Mouse (Mus musculus) ovary, adult 18-20 months (tissue): ENCODE measurements around the gene Rtf2.
A peak's percentile ranks its signal among the peaks of the same experiment; 100 is the strongest.

Experiments
- DNase-seq: peaks from one replicate; pipeline ENCODE4 v3.0.0; 2022; ENCODE audit warnings: low spot score, mixed read lengths

Gene Rtf2

DNA sequence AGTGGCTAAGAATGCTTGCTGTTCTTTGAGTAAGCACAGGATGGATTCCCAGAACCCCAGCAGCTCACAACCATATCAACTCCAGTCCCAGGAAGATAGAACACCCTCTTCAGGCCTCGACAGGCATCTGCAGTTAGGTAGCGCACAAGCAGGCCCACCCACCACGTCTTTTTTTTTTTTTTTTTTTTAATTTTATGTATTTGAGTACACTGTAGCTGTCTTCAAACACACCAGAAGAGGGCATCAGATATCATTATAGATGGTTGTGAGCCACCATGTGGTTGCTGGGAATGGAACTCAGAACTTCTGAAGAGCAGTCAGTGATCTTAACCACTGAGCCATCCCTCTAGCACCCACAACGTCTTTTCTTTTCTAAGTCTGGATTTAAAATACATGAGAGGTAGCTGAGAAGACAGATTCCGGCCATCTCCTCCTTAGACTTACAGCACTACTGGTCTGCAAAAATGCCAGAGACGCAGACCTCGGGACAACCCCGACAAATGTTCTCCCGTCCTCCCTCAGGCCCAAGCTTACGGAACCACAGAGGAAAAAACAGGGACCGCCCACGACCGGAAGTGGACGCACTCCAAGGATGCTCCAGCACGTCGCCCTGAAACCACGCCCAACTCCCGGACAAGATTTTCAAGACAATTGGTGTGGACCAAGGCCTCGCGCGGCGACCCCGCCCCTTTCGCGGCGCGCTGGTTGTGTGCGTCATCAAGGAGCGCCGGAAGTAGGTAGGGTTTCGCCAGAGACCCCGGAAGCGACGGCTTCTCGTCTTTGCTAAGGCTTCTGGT, at the start of gene Rtf2:
Rtf2 (plus strand) TSS at position 714 of the 797 bp plus-strand sequence.
- peak; percentile 97 for DNase-seq

DNA sequence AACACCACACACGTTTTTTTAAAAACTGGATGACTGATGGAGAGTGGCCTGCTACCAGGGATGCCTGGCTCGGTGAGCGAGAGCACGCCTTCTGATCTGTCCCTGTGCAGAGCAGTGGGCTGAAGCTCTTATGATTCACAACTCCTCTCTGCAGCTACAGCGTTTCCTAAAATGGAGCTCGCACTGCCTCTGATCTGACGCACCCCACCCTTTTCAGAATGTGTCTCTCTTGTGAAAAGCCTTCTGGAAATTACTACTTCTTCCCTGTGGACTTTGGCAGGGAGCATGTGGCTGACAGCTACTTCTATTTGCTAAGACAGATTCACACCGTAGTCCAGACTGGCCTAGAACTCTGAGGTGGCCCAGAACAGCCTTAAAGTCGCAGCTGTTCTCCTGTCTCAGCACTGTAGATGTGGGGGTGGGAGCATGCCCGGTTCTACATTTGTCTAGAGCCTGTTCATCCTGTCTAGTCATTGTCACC, 48.3 kb upstream of the Rtf2 start:
- DNase-seq, result no peak

DNA sequence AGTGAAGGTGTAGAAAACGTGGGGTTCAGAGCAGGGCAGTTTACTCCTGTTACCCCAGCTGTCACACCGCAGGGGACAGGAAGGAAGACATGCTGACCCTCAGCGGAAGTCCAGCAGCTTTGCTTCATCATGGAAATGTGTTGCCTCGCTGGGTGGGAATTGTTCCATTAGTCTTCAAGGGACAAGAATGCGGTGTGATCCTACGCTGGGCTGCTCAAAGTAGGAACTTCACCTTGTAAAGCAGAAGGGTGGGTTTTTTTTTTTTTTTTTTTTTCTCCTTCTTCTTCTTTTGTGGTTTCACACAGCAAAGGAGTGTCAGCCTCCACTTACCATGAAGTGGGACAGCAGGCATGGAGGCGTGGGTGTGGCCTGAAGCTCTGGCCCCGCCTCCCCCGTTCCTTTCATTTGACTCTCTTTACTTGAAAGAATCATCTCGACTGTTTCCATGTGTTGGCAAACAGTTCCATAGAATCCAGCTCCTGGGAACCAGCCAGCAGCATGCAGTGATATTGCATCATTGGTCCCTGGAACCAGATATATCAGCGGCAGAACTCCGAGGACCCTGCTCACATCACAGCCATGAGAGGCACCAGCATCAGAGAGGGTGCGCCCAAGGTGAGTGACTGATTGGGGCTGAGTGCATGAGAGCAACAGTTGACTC, 46.8 kb upstream of the Rtf2 start, which contains the start of gene Cass4:
Cass4 (plus strand) TSS at position 404 of the 661 bp plus-strand sequence.
- no peak for DNase-seq

DNA sequence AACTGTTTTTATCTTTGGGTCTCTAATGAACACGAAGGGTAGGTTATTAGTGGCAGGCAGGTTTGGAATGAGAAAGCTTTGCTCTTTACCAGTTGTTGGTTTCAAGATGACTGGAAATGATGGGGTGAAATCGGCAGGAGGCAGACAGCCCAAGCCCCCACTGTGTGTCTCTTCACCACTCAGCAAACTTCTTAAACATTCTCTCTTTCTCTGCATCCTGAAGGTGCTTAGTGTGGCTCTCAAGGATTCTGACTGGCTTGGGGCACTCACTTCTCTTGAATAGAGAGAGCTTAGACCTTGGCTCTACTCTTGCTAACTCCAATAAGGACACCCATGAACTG, 46.3 kb upstream of the Rtf2 start:
- no peak for DNase-seq

DNA sequence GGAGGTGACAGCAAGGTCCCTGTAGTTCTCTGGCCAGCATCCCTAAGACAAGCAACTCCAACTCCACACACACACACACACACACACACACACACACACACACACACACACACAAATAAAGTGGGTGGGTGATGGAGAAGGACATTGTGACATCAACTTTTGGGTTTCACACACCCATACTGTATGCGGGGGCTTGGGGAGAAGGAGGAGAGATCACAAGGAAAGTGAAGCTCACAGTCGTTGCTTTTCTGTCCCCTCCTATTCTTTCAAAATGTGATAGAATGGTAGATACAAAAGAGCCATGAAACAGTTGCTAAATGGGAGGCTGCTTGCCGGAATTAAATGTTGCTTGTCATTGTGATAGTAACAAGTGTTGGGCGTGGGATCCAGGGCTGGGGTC, 45.7 kb upstream of the Rtf2 start:
- DNase-seq, result no peak

DNA sequence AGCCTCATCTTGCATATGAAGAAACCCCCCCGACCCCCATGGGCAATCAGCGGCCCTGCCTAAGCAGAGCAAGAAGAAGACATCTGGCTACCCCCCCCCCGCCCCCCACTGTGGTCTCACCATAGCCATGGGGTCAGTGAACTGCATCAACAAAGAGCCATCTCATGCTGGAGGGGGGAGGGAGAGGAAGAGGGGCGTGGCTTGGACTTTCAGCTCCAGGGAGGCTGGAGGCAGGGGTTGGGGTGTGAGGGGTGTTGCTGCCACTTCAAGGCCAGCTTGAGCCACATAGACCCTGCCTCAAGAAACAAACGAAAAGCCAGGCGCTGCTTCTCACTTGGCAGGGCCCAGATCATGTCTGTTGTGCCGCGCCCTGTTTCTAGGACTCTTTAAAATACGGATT, 44.4 kb upstream of the Rtf2 start:
- no peak for DNase-seq

DNA sequence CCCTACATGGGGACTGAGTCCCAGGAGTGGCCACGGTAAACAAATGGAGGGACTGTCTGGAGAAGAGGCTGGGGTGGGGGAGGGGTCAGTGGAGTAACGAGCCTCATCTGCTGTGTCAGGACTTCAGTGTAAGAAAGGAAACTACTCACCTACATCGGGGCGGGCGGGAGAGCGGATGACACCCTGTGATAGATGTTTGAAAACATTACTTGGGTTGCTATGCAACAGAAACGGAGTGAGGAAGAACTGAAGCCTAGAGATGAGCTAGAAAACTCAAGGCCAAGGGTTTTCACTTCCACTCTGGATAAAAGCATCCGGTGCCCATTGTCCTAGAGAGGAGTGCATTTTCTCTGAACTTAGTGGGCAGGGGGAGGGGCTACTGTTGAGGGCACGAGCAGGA, 40.5 kb upstream of the Rtf2 start:
- DNase-seq, result no peak

DNA sequence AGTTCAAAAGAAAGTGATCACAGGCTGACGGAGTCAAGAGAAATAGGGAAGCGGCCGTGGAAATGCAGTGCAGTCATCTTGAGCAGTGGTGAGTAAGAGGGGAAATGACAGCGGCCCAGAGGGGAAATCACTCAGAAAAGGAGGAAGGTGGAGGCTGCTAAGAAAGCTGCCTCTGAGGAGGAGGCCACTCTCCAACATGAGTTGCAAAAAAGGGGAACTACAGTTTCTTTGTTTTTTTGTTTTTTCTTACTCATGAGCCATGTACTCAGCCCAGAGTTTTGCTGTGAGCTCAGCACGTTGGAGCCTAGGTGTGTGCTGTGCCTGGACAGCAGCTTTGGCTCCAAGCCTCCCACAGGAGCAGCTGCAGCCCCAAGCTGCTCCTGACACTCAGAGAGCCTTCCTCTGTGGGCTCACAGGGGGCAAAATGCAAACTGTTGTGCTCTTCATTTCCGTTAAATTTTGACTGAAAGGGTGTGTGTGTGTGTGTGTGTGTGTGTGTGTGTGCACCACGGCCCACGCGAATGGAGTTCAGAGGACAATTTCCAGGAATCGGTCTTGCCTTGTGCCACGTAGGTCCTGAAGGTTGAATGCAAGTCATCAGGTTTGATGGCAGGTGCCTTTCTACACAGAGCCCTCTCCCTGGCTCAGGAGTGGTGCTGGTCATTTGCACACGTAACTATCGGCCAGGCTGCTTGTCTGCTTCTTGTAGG, 39.1 kb upstream of the Rtf2 start:
- DNase-seq, result no peak

DNA sequence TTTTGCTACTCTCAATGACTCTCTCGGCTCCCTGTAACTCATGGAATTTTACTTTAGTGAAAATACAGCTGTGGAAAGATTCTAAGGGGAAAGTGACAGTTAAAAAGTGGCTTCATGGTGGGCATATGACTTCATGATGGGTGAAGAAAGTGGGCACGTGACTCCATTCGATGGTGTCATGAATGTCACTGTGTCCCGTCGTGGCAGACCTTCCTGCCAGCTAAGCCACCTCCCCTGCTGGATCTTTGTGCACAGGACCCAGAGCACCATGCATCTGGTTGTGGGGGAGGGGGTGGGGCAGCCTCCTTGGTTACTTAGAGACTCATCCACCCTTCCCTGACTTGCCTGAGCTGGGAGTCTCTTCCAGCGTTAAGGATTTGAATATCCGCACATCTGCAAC, 36.1 kb upstream of the Rtf2 start:
- no peak for DNase-seq

DNA sequence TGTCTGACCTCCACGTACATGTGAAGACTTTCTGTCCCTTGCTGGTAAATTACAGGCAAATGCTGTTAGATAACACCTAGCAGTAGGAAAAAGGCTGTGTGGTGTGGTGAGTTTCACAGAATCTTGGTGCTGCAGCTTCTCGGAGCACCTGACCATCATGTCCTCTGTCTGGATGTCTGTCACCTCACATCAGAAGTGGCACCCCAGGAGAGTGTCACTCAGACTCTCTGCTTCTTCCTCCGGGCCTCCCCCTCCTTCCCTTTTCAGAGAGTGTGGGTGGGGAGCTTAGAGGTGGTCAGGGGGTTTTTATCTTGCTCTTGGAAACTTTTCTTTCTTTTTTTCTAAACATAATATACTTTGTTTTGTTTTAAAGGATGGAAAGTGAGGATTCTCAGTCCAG, 35.3 kb upstream of the Rtf2 start:
- DNase-seq, result no peak

DNA sequence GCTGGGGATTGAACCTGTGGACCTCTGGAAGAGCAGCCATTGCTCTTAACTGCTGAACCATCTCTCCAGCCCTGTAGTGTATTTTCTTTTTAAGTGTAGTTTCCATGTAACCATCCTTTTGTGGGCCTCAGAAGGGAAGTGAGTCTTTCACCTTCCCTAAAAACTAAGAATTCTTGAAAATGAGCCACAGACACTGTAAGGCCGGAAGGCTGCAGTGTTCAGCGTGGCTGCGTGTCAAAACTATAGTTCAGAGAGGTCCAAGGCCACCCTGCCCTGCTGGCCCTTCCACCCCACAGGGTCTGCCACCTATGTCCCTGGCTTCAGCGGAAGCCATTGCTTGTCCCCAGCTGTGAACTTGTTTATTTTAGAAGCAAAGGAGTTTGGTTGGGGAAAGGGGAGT, 34.2 kb upstream of the Rtf2 start:
- no peak for DNase-seq

DNA sequence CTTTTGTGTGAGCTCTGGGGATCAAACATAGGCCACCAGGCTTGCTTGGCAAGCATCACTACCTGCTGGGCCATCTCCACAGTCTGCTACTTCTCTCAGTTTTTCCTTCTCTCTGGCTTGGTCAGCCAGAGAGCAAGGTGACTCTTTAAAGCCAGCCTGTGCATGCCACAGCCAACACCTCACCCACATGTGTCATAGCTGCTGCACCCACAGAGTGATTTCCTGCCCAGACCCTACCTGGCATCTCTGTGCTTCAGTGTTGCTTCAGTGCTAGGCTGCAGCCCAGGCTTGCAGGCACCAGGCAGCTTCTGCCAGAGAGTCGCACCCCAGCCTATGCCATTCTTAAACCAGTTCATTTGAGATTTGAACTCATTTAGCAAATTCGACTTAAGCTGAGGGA, 32.9 kb upstream of the Rtf2 start:
- no peak for DNase-seq

DNA sequence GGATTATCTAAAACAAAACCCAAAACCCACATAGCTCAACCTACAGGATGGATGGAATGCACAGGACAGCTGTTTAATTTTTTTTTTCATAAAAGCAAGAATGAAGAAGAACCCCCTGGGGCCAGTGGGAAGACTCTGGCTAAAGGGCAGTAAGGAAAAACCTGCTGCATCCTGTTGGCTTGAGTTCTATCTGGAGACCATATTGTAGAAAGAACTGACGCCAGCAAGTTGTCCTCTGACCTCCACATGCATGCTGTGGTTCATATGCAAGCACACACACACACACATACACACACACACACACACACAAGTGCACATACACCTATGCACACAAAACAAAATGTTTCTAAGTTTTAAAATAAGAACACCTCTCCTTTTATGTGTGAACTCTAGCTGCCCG, 29.7 kb upstream of the Rtf2 start:
- no peak for DNase-seq

DNA sequence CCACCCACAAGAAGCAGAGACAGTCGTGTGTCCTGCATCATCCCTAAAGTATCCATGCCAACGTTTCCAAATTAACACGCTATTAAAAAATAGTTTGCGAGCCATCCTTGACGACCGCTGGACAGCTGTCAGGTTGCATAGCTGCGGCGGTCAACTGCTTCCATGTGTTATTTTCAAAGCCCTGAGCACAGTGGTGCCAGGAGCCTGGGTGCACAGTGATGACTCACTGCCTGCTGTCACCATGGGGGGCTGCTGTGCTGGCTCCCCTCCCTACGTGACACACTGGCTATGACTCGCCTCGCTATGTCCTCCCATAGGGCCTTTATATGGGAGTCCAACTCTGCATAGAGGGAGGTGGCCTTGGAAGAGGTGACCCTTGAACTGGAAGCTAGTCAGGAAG, 29.3 kb upstream of the Rtf2 start:
- no peak for DNase-seq

DNA sequence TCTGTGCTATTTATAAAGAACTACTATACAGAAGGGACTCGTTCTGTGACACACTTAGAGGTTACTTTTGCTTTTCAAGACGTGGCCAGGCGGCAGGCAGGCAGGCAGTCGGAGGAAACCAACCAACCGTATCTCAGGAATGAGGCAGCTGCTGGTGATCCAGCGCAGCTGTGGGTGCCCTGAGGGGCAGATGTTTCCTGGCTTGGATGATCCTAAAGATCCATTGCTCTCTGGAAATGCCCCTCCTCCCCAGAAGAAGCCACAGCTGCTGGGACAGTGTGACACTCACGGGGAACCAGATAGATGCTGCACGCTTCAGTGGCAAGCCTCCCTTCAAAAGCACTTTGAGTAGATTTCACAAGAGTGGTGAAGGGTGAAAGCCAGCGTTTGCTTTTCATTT, 27.9 kb upstream of the Rtf2 start:
- DNase-seq, result no peak

DNA sequence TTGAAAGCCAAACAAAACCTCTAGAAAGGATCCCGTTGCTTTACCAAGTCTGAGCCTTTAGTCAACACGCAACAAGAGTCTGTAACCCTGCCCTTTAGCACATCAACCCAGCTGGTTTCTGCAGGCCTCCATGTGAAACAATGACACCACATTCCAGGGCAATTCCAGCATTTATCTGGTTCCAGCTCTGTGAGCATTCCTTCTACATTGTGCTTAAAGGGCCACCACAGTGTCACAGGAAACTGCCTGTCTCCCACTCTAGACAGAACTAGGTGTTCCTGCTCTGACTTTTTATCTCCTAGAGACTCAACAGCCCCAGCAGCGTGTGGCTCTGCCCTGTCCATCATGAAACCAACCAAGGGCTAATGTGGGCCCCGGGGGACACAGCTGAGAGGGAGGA, 27.1 kb upstream of the Rtf2 start:
- DNase-seq, result no peak

DNA sequence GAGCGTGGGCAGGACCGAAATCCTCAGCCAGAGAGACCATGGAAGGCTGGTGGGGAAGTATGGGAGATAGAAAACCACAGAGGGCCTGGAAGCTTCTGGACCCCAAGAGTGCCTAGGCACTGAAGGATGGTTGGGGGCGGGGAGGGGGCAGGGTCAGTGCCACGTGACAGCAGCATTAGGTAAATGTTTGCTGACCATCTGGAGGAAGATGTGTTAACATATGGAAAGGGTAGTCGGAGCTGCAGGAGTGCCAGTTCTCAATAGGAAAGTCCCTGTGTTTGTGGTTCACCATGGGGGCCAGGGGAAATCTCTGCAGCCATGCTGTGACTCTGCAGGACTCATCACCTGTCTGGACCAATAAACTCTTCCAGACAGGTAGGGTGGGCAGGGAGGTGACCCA, 26.5 kb upstream of the Rtf2 start:
- DNase-seq, result no peak

DNA sequence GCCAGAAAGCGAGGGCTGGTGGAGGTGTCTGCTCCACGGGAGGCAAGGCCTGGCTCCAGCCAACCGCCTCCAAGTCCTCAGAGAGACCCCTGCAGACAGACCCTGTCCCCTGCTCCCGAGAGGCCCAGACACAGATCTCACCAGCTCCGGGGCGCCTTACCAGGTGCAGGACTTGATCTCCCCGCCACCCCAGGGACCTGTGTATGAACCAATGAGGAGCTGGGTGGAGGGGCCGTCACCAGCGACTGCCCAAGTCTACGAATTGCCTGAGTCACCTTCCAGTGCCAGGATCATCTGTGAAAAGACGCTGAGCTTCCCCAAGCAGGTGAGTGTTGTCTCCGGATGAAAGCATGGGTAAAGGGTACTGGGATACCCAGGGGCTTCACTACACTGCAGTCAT, 24.1 kb upstream of the Rtf2 start:
- DNase-seq, result no peak

DNA sequence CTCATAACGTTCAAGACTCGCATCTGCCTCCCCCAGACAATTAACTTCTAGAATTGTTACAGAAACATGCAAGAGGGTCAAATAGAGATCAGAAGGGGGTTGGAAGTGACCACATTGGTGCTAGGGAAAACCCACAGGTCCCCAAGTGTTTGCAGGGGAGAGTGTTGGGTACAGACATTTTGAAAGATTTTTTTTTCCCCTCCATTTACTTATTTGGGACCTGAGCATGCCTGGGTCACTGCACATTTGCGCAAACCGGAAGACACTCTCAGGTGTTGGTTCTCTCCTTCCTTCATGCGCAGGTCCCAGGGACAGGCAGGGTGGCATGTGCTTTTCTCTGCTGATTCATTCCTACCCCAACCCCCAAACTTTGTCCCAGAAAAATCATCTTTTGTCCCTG, 23.5 kb upstream of the Rtf2 start:
- DNase-seq, result no peak

DNA sequence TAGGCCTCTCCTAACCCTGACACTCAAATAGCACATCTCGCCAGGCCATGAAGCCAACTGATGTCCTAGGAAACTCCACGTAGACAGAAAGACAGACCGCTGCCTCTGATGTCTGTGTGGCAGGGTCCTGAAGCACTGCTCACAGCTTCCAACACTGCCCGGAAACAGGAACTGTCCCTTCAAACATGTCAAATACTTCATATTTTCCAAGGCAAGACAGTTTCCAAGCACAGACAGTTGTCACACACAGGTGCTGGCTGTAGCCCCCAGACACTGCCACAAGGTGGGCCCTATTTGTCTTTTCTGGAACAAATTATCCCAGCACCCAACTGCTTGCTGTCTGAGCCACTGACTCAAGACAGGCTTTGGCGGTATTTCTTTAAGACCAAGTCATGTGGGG, 22.1 kb upstream of the Rtf2 start:
- no peak for DNase-seq

DNA sequence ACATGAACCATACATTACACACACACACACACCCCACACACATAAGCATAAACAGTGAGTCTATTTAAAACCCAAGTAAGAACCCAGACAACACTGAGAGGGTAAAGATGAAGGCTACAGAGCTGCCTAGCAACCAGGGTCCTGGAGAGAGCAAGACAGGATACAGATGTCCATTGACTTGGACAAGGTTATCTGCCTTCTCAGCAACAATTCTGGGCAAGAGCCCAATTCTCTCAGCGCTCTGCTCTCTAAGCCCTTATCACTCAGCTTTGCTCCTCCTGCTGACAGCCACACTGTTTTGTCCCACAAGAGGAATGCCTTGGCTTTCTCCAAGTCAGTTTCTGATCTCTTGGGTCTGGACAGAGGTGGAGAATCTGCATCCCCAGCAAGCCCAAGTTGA, 9.7 kb upstream of the Rtf2 start:
- peak; percentile 21 for DNase-seq

DNA sequence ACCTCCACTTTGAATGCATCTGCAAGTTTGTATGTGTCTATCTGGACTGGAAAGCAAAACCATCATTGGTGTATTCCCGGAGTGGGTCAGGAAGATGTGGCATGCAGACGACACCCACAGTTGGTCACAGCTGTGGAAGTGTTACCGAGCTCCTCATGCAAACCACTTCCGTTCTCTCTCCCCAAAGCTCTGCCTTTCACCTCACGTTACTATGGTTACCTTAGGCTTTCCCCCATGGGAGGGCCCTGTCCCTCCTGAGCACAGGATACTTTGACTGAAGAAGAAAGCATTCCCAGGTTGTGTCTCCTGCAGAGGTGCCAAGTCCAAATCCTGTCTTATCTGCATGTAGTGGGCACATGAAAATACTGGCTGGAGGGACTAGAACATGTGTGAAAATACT, 6.6 kb upstream of the Rtf2 start:
- no peak for DNase-seq

DNA sequence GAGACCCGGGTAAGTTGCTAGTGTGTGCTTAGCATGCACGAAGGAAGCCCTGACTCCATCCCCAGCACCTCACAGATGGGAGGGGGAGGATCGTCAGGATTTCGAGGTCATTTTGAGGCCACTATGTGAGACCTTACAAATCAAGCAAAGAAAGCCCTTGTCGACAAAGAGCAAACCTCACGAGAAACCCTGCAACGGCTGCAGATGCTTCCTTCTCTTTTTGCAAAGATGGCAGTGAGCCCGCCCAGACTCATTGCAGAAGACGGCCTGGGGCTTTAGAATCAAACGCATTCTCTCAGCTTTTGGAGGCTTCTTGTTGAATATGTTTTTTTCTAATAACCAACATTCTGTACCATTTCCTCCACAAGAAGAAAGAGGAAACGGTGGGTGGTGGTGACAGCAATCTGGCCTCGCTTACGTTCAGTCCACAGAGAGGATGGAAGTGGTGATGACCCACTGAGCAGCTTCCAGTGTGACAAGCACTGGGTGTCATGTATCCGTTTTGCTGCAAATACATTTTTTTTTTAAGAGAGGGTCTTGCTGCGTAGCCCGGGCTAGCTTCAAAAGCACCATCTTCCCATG, 2.9 kb upstream of the Rtf2 start:
- DNase-seq, result no peak
